ENCODE assay signal across 26 mouse cellular contexts in the genomic region with DNA sequence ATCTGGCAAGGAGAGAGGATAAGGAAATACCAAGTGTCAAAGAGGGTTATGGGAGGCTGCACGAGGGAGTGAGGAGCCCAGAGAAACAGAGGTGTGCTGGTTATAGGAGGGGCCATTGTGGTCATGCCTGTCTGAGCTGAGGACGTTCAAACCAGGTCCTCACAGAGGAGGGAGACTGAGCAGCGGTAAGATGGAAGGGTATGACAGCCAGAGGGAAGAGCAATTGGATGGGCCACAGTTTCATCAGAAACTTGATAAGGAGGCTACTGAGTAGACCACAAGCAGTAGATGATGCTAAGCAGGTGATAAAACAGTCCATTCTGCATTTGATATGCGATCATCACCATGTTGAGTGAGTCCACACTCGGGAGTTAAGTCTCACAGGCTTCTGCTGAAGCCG.
"Had no signal": no experiment of that assay in that cellular context is flagged by ENCODE, and none has a peak within 500 bp of the region (broad histone marks: within the 10 kb centered on the region; RNA-seq: fewer than 3 reads in every experiment).

No protein-coding gene starts in this region.

- H3K9me3 ChIP-seq: heart, embryonic 12.5 days; hindbrain, embryonic 10.5 days; hindbrain, embryonic 12.5 days; intestine, embryonic 15.5 days; limb, embryonic 10.5 days; limb, embryonic 12.5 days; liver, embryonic 13.5 days; liver, embryonic 15.5 days had no signal

- H3K4me2 ChIP-seq: heart, embryonic 12.5 days; hindbrain, embryonic 12.5 days; hindbrain, embryonic 14.5 days; intestine, embryonic 15.5 days; limb, embryonic 12.5 days; liver, embryonic 11.5 days; liver, embryonic 13.5 days; liver, embryonic 15.5 days had no signal

- H3K36me3 ChIP-seq: heart, embryonic 12.5 days; hindbrain, embryonic 10.5 days; hindbrain, embryonic 12.5 days; intestine, embryonic 15.5 days; limb, embryonic 10.5 days; limb, embryonic 12.5 days; liver, embryonic 13.5 days; liver, embryonic 15.5 days had no signal

- H3K4me1 ChIP-seq: intestine, embryonic 15.5 days had no signal

- H3K4me3 ChIP-seq: gastrocnemius, adult 2 months; heart, adult 2 months; heart, embryonic 12.5 days; hindbrain, embryonic 10.5 days; hindbrain, embryonic 12.5 days; intestine, embryonic 15.5 days; layer of hippocampus, adult 2 months; left cerebral cortex, adult 2 months; limb, embryonic 10.5 days; limb, embryonic 12.5 days; liver, embryonic 13.5 days; liver, embryonic 15.5 days had no signal

- H3K27ac ChIP-seq: gastrocnemius, adult 2 months; heart, adult 2 months; hindbrain, embryonic 10.5 days; hindbrain, embryonic 12.5 days; hindbrain, embryonic 14.5 days; intestine, embryonic 15.5 days; layer of hippocampus, adult 2 months; left cerebral cortex, adult 2 months; limb, embryonic 10.5 days; limb, embryonic 12.5 days; liver, embryonic 13.5 days; liver, embryonic 15.5 days had no signal

- H3K27me3 ChIP-seq: heart, embryonic 12.5 days; hindbrain, embryonic 12.5 days; intestine, embryonic 15.5 days; limb, embryonic 12.5 days; liver, embryonic 13.5 days; liver, embryonic 15.5 days had no signal

- H3K9ac ChIP-seq: heart, embryonic 12.5 days; hindbrain, embryonic 12.5 days; hindbrain, embryonic 14.5 days; intestine, embryonic 15.5 days; limb, embryonic 12.5 days; liver, embryonic 13.5 days; liver, embryonic 15.5 days had no signal

- ATAC-seq: hindbrain, embryonic 16.5 days; inflammation-experienced regulatory T-cells, adult 6 months; intestine, embryonic 15.5 days; intestine, postnatal 0 days had no signal

- DNase-seq: gastrocnemius, adult 2 months; gastrocnemius, postnatal 10 days; gastrocnemius, postnatal 25 days; heart, adult 2 months; heart, postnatal 10 days; heart, postnatal 4 days; kidney, adult 2 months; kidney, postnatal 10 days; kidney, postnatal 25 days; kidney, postnatal 4 days; liver; liver, embryonic 13.5 days had no signal
